Mouse (Mus musculus) ovary, adult 18-20 months (tissue): ENCODE results near the gene Slc18a3.

ENCODE experiments used
- DNase-seq: peaks from one replicate; pipeline ENCODE4 v3.0.0; 2022; ENCODE audit warnings: low spot score, mixed read lengths

Slc18a3 gene

DNA sequence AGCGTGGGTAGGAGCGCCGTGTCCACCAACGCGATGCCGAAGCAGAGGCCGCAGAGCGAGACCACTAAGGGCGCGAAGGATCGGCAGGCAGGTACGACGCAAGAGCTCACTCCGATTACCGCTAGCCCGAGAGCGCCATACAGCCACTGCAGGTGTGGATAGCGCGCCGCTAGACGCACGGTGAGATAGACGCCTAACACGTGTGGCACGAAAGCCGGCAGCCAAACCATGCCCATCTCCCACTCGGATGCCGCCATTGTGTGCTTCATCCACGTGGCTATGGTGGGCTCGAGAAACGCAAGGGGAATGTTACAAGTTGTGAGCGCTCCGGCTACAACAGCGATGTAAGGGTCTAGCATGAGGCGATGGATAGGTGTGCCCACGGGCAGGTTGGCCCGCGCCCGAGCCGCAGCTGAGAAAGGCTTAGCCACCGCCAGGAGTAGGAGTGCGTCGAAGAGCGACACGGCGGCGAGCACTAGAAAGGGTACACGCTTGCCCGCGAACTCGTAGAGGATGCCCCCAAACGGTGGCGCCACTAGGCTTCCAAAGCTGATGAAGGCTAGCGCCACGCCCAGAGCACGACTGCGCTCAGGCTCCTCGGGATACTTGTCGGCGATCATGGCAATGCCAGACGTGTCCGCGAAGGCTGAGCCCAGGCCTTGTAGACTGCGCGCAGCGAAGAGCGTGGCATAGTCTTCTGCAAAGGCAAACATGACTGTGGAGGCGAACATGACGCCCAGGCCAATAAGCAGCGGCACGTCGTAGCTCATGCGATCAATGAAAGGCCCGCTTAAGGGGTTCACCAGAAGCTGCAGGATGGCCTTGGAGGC lies 1.2 kb downstream of the Slc18a3 start:
- DNase-seq = no peak

DNA sequence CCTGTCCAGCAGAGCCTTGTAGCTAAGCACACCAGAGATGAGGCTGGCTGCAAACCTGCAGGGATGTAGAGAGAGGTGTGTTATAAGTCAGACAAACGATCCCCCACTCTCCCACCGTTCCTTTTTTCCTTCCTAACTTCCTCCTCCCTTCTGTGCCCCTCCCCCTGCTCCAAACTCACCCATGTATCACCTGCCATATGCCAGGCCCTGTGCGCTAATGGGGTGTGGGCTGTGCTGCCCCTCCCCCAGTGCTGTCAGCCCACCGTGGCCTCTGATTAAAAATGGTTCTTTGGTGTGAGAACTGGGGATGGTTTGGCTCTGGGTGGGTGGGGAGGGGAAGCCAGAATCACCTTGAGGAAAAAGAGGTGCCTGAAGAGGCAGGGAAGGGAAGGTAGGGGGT lies 12.1 kb downstream of the Slc18a3 start:
- DNase-seq = no peak

DNA sequence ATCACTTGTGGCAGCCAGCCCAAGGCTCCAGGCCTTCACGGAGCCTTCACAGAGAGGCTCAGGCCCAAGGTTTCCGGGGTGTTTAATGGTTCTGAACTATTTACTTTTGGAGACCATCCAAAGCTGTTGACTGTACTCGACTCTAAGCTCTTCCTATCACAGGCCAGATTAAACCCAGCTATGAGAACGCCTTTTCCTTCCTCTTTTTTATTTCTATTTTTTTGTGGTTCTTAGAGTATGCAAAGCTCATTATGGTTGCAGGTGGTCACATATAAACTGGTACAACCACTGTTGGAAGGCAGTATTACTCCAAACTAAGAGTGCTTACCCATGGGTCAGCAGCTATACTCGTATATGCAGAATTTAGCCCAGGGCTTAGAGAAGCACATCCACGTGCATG lies 17.7 kb downstream of the Slc18a3 start:
- DNase-seq = no peak

DNA sequence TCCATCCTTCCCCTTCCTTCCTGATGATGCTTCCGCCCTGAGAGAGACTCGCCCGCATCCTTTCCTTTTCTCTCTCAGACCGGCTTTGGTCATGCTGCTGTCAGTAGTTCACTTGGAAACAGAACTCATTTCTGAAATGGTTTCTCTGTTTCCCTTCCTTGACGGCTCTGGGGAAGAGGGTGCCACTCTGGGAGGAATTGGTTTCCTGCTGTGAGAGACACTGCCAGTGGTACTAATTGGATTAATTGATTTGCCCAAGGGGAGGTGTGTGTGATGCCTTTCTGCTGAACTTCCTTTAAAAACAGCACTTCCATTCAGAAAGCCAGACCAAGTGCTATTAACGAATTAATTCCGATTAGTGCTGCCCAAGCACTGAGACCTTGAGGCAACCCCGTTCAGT lies 21.2 kb downstream of the Slc18a3 start:
- no peak for DNase-seq

DNA sequence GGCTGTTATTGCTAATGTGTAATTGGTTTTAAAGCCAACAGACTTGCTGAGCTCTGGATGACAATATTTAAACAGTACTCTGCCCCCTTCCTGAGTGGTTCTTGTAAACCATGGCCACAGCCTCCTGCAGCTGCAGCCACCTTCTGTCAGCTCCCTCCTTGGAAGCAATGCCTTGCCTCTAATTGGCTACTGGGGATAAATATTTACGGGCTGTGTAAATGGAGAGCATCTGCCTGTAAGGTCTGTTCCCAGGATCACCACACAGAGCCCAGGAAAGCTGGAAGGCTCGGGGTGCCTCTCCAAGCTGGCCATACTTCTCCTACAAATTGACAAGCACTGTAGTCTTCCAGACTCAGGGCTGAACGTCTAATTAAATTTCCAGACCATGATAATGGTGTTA lies 24.9 kb downstream of the Slc18a3 start:
- no peak for DNase-seq

DNA sequence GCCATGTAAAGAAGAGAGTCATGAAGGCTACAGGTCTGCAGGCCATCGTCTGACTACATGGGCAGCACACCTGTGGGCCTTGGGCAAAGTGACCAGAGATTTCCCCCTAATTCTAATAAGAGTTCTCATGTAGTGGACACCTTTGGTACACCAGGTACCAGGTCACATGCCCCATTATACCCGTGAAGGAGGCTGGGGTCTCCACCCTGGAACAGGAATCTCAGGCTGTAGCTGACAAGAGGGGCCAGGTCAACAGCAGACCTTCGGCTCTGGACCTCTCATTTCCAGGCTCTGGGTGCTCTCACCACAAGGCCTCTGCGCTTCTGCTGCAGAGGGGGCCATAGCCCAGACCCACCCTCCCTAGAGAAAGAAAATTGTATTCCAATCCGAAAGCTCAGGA lies 25.3 kb downstream of the Slc18a3 start:
- no peak for DNase-seq

DNA sequence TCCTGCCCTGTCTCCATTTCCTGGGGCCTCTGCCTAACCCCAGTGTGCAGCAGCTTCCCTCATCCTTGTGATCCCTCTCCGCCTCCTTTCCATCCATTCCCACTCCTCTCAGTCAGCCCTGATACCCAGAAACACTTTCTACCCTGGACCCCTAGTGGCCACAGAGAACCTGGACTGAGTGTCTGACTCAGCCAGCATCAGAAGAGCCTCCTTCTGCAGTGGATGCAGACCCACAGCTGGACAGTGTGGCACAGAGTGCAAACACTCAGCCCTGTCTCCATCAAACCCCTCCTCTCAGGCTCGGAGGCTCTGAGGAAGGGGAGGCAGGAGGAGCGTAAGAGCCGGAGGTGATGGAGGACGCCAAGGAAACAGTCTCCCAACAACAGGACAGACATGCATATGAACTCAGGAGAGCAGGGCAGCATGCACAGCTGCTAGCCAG lies 27.3 kb downstream of the Slc18a3 start:
- DNase-seq = no peak

DNA sequence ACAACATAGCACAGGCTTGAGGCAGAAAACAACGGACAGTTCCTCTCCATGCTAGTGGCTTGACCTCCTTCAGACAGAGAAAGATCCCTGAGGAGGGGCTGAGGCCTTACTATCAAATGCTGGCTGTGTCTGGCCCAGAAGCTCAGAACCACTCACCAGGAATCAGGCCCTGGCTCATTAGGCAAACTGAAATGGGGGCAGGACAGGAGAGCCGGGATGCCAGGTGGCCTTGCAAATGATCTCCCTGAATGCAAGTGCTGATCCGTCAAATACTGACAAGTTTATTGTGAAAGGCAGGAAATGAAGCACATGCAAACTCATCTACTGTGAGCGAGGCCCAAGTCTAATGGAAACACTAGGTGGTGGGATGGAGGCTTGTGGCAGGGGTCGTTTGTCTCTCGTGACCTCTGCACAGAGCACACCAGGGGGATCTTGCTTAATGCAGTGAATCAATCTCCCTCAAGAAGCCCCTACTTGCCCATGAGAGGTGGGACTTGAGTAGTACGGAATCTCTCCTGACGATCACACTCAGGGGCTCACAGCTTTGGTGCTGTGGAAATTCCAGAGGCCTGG lies 35.5 kb downstream of the Slc18a3 start:
- DNase-seq = no peak

DNA sequence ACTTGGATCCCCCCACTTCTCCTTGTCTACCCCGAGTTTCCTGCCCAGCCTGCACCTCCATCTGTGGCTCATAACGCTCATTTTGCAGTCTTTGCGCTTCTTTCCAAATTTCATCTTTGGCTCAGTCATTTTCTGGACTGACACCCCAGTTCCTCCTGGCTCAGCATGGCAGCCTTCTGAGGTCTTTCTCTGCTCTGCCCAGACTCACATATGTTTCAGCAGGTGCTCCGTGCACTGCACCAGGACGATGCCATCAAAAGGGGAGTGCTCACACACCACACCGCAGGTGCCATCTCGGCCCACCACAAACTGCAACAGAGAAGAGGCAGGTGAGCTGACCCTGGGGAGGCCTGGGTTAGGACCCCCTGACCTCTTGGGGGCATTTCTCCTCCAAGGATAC lies 40.7 kb downstream of the Slc18a3 start:
- no peak for DNase-seq

DNA sequence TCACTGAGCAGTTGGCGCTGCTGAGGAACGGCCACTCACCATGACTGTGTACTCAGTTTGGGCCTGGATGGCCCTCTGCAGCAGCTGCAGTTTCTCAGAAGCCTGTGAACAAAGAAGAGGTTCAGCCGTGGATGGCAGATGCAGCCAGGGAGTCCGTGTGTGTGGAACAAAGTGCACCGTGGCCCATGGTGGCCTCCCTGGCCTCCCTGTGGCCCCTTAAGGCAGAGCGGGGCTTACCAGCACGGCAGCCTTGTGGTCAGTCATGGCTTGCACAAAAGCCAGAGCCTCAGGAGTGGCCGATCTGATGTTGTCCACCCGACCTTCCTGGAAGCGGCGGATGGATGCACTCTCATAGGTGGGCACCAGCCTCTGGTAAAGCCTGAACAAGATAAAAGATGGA lies 45.9 kb downstream of the Slc18a3 start:
- DNase-seq = no peak
